Mouse (Mus musculus): ENCODE measurements around the gene Pkd1l1. TPM values are rescaled to one million over a fixed set of nuclear protein-coding genes. Genes with fewer than 3 reads are reported as not detected.

The Pkd1l1 gene
- 0.07 and 3.4 TPM in 2 replicates for polyA plus RNA-seq (2012; rRNA removed)

GRCm38 (mm10) chr11:8973166-8973565, at the start of gene Pkd1l1:
TSS of gene Pkd1l1 (minus strand) at chr11:8973266.
- no peak for DNase-seq (ENCODE audit: low read depth)

GRCm38 (mm10) chr11:9020207-9020606, 47.1 kb upstream of the Pkd1l1 start:
- no peak for DNase-seq (ENCODE audit: low read depth)

GRCm38 (mm10) chr11:9018491-9019267, 45.6 kb upstream of the Pkd1l1 start:
- DNase-seq (ENCODE audit: low read depth): peak; percentile 77

- no peak for DNase-seq (ENCODE audit: low read depth)
Observed at GRCm38 (mm10) chr11:9014740-9015139, 41.7 kb upstream of the Pkd1l1 start.

- DNase-seq (ENCODE audit: low read depth): no peak
Observed at GRCm38 (mm10) chr11:9011348-9011747, 38.3 kb upstream of the Pkd1l1 start.

GRCm38 (mm10) chr11:9010853-9011339, 37.8 kb upstream of the Pkd1l1 start, which contains the start of gene Hus1:
TSS of gene Hus1 (minus strand) at chr11:9011191.
- peak; percentile 27 for DNase-seq (ENCODE audit: low read depth)

- DNase-seq (ENCODE audit: low read depth): no peak
Observed at GRCm38 (mm10) chr11:9010416-9010815, 37.4 kb upstream of the Pkd1l1 start.

- DNase-seq (ENCODE audit: low read depth): no peak
Observed at GRCm38 (mm10) chr11:9008761-9009160, 35.7 kb upstream of the Pkd1l1 start.

- DNase-seq (ENCODE audit: low read depth): no peak
Observed at GRCm38 (mm10) chr11:8988084-8988483, 15.0 kb upstream of the Pkd1l1 start.

GRCm38 (mm10) chr11:8986058-8986457, 13.0 kb upstream of the Pkd1l1 start:
- no peak for DNase-seq (ENCODE audit: low read depth)

- DNase-seq (ENCODE audit: low read depth): no peak
Observed at GRCm38 (mm10) chr11:8983237-8983861, 10.3 kb upstream of the Pkd1l1 start.

GRCm38 (mm10) chr11:8978154-8978553, 5.1 kb upstream of the Pkd1l1 start:
- DNase-seq (ENCODE audit: low read depth): no peak

GRCm38 (mm10) chr11:8972093-8972492, 973 bp downstream of the Pkd1l1 start:
- no peak for DNase-seq (ENCODE audit: low read depth)

GRCm38 (mm10) chr11:8970509-8970908, 2.6 kb downstream of the Pkd1l1 start:
- no peak for DNase-seq (ENCODE audit: low read depth)

GRCm38 (mm10) chr11:8968094-8968493, 5.0 kb downstream of the Pkd1l1 start:
- DNase-seq (ENCODE audit: low read depth): no peak

GRCm38 (mm10) chr11:8958572-8958971, 14.5 kb downstream of the Pkd1l1 start:
- no peak for DNase-seq (ENCODE audit: low read depth)

- DNase-seq (ENCODE audit: low read depth): no peak
Observed at GRCm38 (mm10) chr11:8958108-8958507, 15.0 kb downstream of the Pkd1l1 start.

- DNase-seq (ENCODE audit: low read depth): no peak
Observed at GRCm38 (mm10) chr11:8957023-8957422, 16.0 kb downstream of the Pkd1l1 start.

- DNase-seq (ENCODE audit: low read depth): no peak
Observed at GRCm38 (mm10) chr11:8955678-8956077, 17.4 kb downstream of the Pkd1l1 start.

GRCm38 (mm10) chr11:8949765-8950430, 23.2 kb downstream of the Pkd1l1 start:
- DNase-seq (ENCODE audit: low read depth): no peak

GRCm38 (mm10) chr11:8948871-8949270, 24.2 kb downstream of the Pkd1l1 start:
- DNase-seq (ENCODE audit: low read depth): no peak

- DNase-seq (ENCODE audit: low read depth): no peak
Observed at GRCm38 (mm10) chr11:8944114-8944513, 29.0 kb downstream of the Pkd1l1 start.
